Mouse (Mus musculus): ENCODE measurements around the gene Il12b.
"Not testable (repeated sequence)": the region's sequence is repeated elsewhere in the genome, so short reads cannot be mapped to it uniquely, and the experiment has no call there.

Il12b gene

GRCm38 (mm10) chr11:44412276-44412675, 12.4 kb downstream of the Il12b start:
- DNase-seq (ENCODE audit: low spot score) = no peak

GRCm38 (mm10) chr11:44413371-44413770, 13.5 kb downstream of the Il12b start:
- no peak for DNase-seq (ENCODE audit: low spot score)

- DNase-seq (ENCODE audit: low spot score) = no peak
Measured at GRCm38 (mm10) chr11:44414605-44415004, 14.7 kb downstream of the Il12b start.

- no peak for DNase-seq (ENCODE audit: low spot score)
Measured at GRCm38 (mm10) chr11:44417403-44417802, 17.5 kb downstream of the Il12b start.

GRCm38 (mm10) chr11:44422337-44423111, 22.7 kb downstream of the Il12b start:
- no peak for DNase-seq (ENCODE audit: low spot score)

GRCm38 (mm10) chr11:44423261-44423660, 23.4 kb downstream of the Il12b start:
- no peak for DNase-seq (ENCODE audit: low spot score)

GRCm38 (mm10) chr11:44423955-44424354, 24.1 kb downstream of the Il12b start:
- no peak for DNase-seq (ENCODE audit: low spot score)

GRCm38 (mm10) chr11:44425006-44425405, 25.1 kb downstream of the Il12b start:
- no peak for DNase-seq (ENCODE audit: low spot score)

GRCm38 (mm10) chr11:44425626-44426025, 25.8 kb downstream of the Il12b start:
- DNase-seq (ENCODE audit: low spot score) = no peak

GRCm38 (mm10) chr11:44427951-44428350, 28.1 kb downstream of the Il12b start:
- DNase-seq (ENCODE audit: low spot score) = no peak

- no peak for DNase-seq (ENCODE audit: low spot score)
Measured at GRCm38 (mm10) chr11:44430036-44430435, 30.2 kb downstream of the Il12b start.

- no peak for DNase-seq (ENCODE audit: low spot score)
Measured at GRCm38 (mm10) chr11:44437786-44438185, 37.9 kb downstream of the Il12b start.

GRCm38 (mm10) chr11:44451046-44451445, 51.2 kb downstream of the Il12b start:
- no peak for DNase-seq (ENCODE audit: low spot score)

GRCm38 (mm10) chr11:44452016-44452415, 52.2 kb downstream of the Il12b start:
- not testable (repeated sequence) for DNase-seq (ENCODE audit: low spot score)

GRCm38 (mm10) chr11:44453423-44453822, 53.6 kb downstream of the Il12b start:
- DNase-seq (ENCODE audit: low spot score) = no peak

GRCm38 (mm10) chr11:44461493-44461892, 61.6 kb downstream of the Il12b start:
- no peak for DNase-seq (ENCODE audit: low spot score)

All from ovary, postnatal 10 days (tissue).